Mouse (Mus musculus): ENCODE measurements around the gene Wfikkn2.

DNA sequence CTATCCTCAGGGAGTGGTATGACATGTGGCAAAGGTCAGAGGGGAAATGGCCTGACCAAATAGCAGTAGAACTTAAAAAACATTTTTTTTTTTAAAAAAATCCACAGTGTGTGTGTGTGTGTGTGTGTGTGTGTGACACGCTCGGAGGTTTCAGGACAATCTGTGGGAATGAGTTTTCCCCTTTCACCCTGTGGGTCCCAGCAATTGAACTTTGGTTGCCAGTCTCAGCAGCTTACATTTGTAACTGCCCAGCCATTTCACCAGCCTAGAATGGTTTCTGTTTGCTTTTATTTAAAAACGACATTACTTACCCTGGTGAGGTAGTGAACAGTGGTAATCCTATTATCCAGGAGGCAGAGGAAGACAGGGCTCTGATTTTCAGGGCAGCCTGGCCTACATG is 42.7 kb downstream of the Wfikkn2 start:
- no peak for TF ChIP-seq POLR2A (IDR thresholded peaks at IDR 0.05; ENCODE audit: borderline replicate concordance, extremely low read depth, low read depth, low read length)
- no peak for TF ChIP-seq CTCF (IDR thresholded peaks at IDR 0.05; ENCODE audit: insufficient read depth, low read length)
